In the genomic region with DNA sequence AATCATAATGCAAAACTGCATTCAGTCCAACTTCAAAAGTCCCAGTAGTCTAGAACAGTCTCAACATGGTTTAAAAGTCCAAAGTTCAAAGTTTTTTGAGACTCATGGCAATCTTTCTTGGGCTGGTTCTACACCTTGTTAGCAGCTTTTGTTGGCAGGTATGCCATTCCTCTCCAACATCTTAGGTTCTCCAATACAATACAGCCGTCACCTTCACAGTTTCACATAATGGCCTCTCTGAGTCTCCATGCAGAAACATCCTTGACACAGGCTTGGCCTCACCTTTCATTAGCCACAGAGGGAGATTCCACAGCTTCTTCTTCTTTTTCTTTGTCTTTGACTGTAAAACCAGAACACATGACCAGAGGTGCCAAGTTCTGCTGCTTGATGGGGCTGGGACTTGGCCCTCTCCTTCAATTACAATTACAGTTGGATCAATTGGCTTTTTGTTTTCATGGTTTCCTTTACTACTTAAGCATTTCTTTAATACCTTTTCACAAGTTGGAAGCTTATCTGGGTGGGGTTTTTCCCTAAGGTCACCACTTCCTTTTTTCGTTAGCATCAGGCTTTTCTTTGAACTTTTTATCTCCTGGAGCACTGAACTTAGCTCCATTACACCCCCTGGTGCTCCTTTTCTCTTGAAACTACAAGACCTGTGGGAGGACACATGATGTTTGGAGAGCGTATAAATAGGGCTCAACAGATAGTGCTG, we compare ENCODE assay signal across 18 mouse cellular contexts.
A peak's percentile ranks its signal among the peaks of the same experiment; 100 is the strongest.
DNase-seq lines count a peak whose midpoint lies in the region; ATAC-seq and TF ChIP-seq lines count a peak whose summit lies in the region.
"Had no signal": no experiment of that assay in that cellular context is flagged by ENCODE, and none has a peak within 500 bp of the region (broad histone marks: within the 10 kb centered on the region; RNA-seq: fewer than 3 reads in every experiment).

No protein-coding gene starts in this region.

- H3K27me3 ChIP-seq in liver, embryonic 12.5 days (replicated peaks), result no peaks in the 10 kb centered on the region
- no peaks in the 10 kb centered on the region for H3K27me3 ChIP-seq in midbrain, embryonic 14.5 days (ENCODE audit: control insufficient read depth, insufficient read depth, low read length)
- H3K27me3 ChIP-seq: heart, embryonic 12.5 days; midbrain, embryonic 15.5 days had no signal

- H3K36me3 ChIP-seq in liver, embryonic 12.5 days, result no peaks in the 10 kb centered on the region
- no peaks in the 10 kb centered on the region for H3K36me3 ChIP-seq in midbrain, embryonic 14.5 days (ENCODE audit: control insufficient read depth, insufficient read depth, low read length)
- H3K36me3 ChIP-seq: forebrain, embryonic 12.5 days; heart, embryonic 12.5 days; midbrain, embryonic 15.5 days had no signal

- ATAC-seq in megakaryocyte-erythroid progenitor cell, adult 5-6 weeks (replicated peaks; ENCODE audit: low FRiP score, low TSS enrichment, poor library complexity, severe bottlenecking), result peak; percentile 56
- no peak for ATAC-seq in liver, embryonic 12.5 days
- no peak for ATAC-seq in midbrain, embryonic 14.5 days (ENCODE audit: low FRiP score, low TSS enrichment)
- ATAC-seq: liver, postnatal 0 days; midbrain, embryonic 15.5 days had no signal

- no peaks in the 10 kb centered on the region for H3K9me3 ChIP-seq in liver, embryonic 12.5 days (replicated peaks)
- H3K9me3 ChIP-seq in midbrain, embryonic 14.5 days (ENCODE audit: control insufficient read depth, low read length), result no peaks in the 10 kb centered on the region
- H3K9me3 ChIP-seq: forebrain, embryonic 12.5 days; midbrain, embryonic 15.5 days had no signal

- no peak overlapping the region for H3K9ac ChIP-seq in liver, embryonic 12.5 days
- H3K9ac ChIP-seq in midbrain, embryonic 14.5 days (replicated peaks; ENCODE audit: low read length), result no peak overlapping the region
- H3K9ac ChIP-seq: forebrain, embryonic 12.5 days; heart, embryonic 12.5 days; liver, postnatal 0 days; midbrain, embryonic 15.5 days had no signal

- H3K4me2 ChIP-seq in liver, embryonic 12.5 days, result no peak overlapping the region
- H3K4me2 ChIP-seq in midbrain, embryonic 14.5 days (ENCODE audit: low read length), result no peak overlapping the region
- H3K4me2 ChIP-seq: forebrain, embryonic 12.5 days; heart, embryonic 12.5 days; midbrain, embryonic 15.5 days had no signal

- no peaks in the 10 kb centered on the region for H3K4me1 ChIP-seq in liver, embryonic 12.5 days
- H3K4me1 ChIP-seq in midbrain, embryonic 14.5 days (ENCODE audit: control insufficient read depth, insufficient read depth, low read length), result no peaks in the 10 kb centered on the region
- H3K4me1 ChIP-seq: forebrain, embryonic 12.5 days; heart, embryonic 12.5 days; midbrain, embryonic 15.5 days had no signal

- no peak overlapping the region for H3K27ac ChIP-seq in gastrocnemius, adult 2 months
- H3K27ac ChIP-seq in liver, embryonic 12.5 days, result no peak overlapping the region
- H3K27ac ChIP-seq in midbrain, embryonic 14.5 days (replicated peaks; ENCODE audit: low read depth, low read length), result no peak overlapping the region
- H3K27ac ChIP-seq: forebrain, embryonic 12.5 days; midbrain, embryonic 15.5 days had no signal

- TF ChIP-seq CTCF in gastrocnemius, adult 2 months (IDR thresholded peaks at IDR 0.05), result peak; percentile 17; the same call in 1 of the 2 replicates

- DNase-seq in gastrocnemius, adult 2 months, result no peak
- no peak for DNase-seq in gastrocnemius, postnatal 14 days
- DNase-seq in CD4-positive, CD25-positive, alpha-beta regulatory T cell, adult 2 months (ENCODE audit: low read depth, low spot score), result peak; percentile 76
- DNase-seq in ZHBTc4 (ENCODE audit: low read depth, low spot score), result peak; percentile 82
- no peak for DNase-seq in embryo, embryonic 9.5 days (ENCODE audit: extremely low spot score)
- no peak for DNase-seq in midbrain, embryonic 14.5 days
- DNase-seq: adrenal gland, adult 2 months; cerebellum, adult 11-12 months; heart, postnatal 4 days; kidney, postnatal 14 days; liver, postnatal 0 days; lung, postnatal 4 days; thymus, postnatal 36 days had no signal

- 48% methylated on average over 3 of the region's 3 CpGs for WGBS in liver, embryonic 12.5 days (ENCODE audit: insufficient replicate concordance)
- WGBS in midbrain, embryonic 14.5 days, result 77% methylated on average over 3 of the region's 3 CpGs

- no peak overlapping the region for H3K4me3 ChIP-seq in gastrocnemius, adult 2 months
- H3K4me3 ChIP-seq in liver, embryonic 12.5 days, result no peak overlapping the region
- no peak overlapping the region for H3K4me3 ChIP-seq in midbrain, embryonic 14.5 days (replicated peaks; ENCODE audit: low read depth, low read length)
- H3K4me3 ChIP-seq: forebrain, embryonic 12.5 days; heart, embryonic 12.5 days; midbrain, embryonic 15.5 days had no signal

- intact Hi-C loops in gastrocnemius, adult 2 months (cut with DNase I), result loop anchor here (5.0 kb wide), 1 partner anchor 178 kb away; no protein-coding TSS in a partner anchor
- intact Hi-C loops in gastrocnemius, postnatal 14 days (cut with DNase I; ENCODE audit: low total_unique reads), result loop anchor here (5.0 kb wide), 1 partner anchor 183 kb away; no protein-coding TSS in a partner anchor

Comparison
In these comparisons a context has a peak if more than half of its experiments do, and no peak if none do; other contexts are left out.
1. DNase-seq: peak in CD4-positive, CD25-positive, alpha-beta regulatory T cell, adult 2 months (single experiment) and ZHBTc4 (single experiment); none in gastrocnemius, adult 2 months (single experiment), gastrocnemius, postnatal 14 days (single experiment), embryo, embryonic 9.5 days (single experiment) and midbrain, embryonic 14.5 days (single experiment).